Mouse (Mus musculus): ENCODE data around the gene Slc29a1.

Slc29a1 gene

DNA sequence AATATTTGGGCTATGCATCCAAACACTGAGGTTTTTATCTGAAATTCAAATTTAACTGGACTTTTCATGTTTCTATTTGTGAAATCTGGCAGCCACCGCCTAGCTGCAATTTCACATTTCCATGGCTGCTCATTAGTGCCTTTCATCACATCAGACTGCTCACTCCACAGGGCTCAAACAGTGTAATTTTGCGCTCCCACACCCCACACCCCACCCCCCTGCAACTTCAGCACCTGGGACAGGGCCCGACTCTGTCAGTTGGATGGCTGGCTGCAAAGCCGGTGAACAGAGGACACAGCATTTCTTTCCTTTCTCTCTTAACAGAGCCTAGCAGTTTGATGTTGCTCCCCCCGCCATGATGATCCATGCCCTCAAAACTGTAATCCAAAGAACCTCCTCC, 63.1 kb downstream of the Slc29a1 start:
- ATAC-seq (ENCODE audit: insufficient number of reproducible peaks, low FRiP score, low TSS enrichment) = no peak
